Mouse (Mus musculus) lung, postnatal 14 days (tissue): ENCODE results near the gene Pipox.

ENCODE experiments used
- DNase-seq: peaks from one replicate; pipeline ENCODE4 v3.0.0; 2021

Gene Pipox

GRCm38 (mm10) chr11:77843906-77844200 lies 50.0 kb downstream of the Pipox start:
- no peak for DNase-seq

- DNase-seq: no peak
Observed at GRCm38 (mm10) chr11:77843068-77843905, 50.6 kb downstream of the Pipox start.

- DNase-seq: no peak
Observed at GRCm38 (mm10) chr11:77840523-77841245, 53.2 kb downstream of the Pipox start.

- DNase-seq: no peak
Observed at GRCm38 (mm10) chr11:77837856-77838255, 56.0 kb downstream of the Pipox start.

GRCm38 (mm10) chr11:77836751-77837150 lies 57.1 kb downstream of the Pipox start:
- no peak for DNase-seq

- DNase-seq: no peak
Observed at GRCm38 (mm10) chr11:77836290-77836689, 57.6 kb downstream of the Pipox start.

- no peak for DNase-seq
Observed at GRCm38 (mm10) chr11:77835109-77835508, 58.8 kb downstream of the Pipox start.

GRCm38 (mm10) chr11:77832541-77832940 lies 61.4 kb downstream of the Pipox start:
- no peak for DNase-seq

- no peak for DNase-seq
Observed at GRCm38 (mm10) chr11:77830875-77831274, 63.0 kb downstream of the Pipox start.
